Mouse (Mus musculus): ENCODE results near the gene Ip6k2. TPM values are rescaled to one million over a fixed set of nuclear protein-coding genes. Genes with fewer than 3 reads are reported as not detected.

Ip6k2 gene
- polyA plus RNA-seq, 1 experiment, result 145 TPM

DNA sequence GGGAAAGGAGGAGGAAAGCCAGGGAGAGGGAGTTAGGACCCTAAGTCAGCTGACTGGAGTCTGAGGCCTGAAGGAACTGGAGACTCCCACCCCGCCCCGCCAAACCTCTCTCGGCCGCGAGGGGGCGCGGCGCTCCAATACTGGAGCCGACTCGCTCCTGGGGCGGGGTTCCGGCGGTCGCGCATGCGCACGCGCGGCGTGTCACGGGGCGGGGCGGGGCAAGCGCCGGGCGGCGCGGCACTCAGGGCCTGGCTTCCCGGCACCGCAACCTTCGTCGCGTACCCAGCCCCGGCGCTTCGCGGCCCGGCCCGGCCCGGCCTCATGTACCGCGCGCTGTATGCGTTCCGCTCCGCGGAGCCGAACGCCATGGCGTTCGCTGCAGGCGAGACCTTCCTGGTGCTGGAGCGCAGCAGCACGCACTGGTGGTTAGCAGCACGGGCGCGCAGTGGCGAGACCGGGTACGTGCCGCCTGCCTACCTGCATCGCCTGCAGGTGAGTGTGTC lies 24.6 kb downstream of the Ip6k2 start, which contains the start of gene Nckipsd:
Nckipsd (plus strand) TSS at position 206 of the 503 bp plus-strand sequence.
- TF ChIP-seq CTCF (IDR thresholded peaks at IDR 0.05; ENCODE audit: extremely low read depth, insufficient read depth, low read length) (peak; percentile 56), POLR2A (IDR thresholded peaks at IDR 0.05; ENCODE audit: extremely low read depth, insufficient read depth, low read length) (peak; percentile 61; the same call in 1 of the 2 replicates)
- H3K4me3 ChIP-seq (ENCODE audit: insufficient read depth, low read length), result peak within 1 kb of the TSS; percentile 94
- H3K4me1 ChIP-seq (ENCODE audit: control insufficient read depth, insufficient read depth, low read length), result 0 out of 2 replicates have a peak, but pooled peaks cover 3% of the 10 kb centered on the region
- H3K27ac ChIP-seq (ENCODE audit: insufficient read depth, low read length), result peak within 1 kb of the TSS; percentile 54

DNA sequence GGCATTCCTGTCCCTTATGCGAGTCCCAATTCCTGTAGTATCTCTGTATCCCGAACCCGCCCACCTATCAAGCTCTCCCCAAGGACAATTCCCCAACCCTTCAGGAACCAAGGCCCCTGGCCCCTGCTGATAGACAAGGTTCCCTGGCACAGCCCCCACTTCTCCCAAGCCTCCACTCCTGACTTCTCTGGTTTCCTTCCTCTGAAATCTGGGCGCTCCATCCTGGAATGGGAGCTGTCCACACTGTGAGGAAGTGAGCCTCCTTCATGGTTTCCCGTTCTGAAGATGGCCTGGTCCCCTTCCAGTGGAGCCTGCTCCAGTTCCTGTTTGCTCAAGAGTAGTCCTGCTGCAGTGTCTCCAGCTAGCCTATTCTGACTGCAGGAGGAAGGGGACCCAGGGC lies 25.6 kb downstream of the Ip6k2 start:
- peak overlapping the region; percentile 94 for H3K4me3 ChIP-seq (ENCODE audit: insufficient read depth, low read length)
- H3K4me1 ChIP-seq (ENCODE audit: control insufficient read depth, insufficient read depth, low read length), result 0 out of 2 replicates have a peak, but pooled peaks cover 3% of the 10 kb centered on the region
- no peak for TF ChIP-seq CTCF (IDR thresholded peaks at IDR 0.05; ENCODE audit: extremely low read depth, insufficient read depth, low read length)
- TF ChIP-seq POLR2A (IDR thresholded peaks at IDR 0.05; ENCODE audit: extremely low read depth, insufficient read depth, low read length), result no peak
- H3K27ac ChIP-seq (ENCODE audit: insufficient read depth, low read length), result no peak overlapping the region

DNA sequence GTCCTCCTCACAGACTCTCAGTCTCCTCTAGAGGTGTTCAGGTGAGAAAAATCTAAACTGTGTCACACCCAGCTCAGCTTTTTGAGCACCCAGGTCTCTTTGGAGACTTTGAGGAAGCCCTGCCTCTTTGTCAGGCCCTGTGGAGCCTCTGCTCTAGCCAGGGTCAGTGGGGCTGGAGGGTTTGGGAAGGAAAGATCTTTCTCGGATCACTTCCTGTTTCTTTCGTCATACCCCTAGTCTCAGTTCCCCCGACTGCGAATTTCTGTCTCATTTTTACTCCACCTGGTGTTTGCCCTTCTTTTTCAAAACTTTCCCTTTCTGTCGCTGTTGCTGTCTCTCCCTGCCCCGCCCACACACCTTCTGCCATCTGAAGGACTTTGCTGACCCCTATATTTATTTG lies 26.1 kb downstream of the Ip6k2 start:
- H3K4me3 ChIP-seq (ENCODE audit: insufficient read depth, low read length), result peak overlapping the region; percentile 94; the same call in 1 of the 2 replicates
- H3K27ac ChIP-seq (ENCODE audit: insufficient read depth, low read length), result no peak overlapping the region

DNA sequence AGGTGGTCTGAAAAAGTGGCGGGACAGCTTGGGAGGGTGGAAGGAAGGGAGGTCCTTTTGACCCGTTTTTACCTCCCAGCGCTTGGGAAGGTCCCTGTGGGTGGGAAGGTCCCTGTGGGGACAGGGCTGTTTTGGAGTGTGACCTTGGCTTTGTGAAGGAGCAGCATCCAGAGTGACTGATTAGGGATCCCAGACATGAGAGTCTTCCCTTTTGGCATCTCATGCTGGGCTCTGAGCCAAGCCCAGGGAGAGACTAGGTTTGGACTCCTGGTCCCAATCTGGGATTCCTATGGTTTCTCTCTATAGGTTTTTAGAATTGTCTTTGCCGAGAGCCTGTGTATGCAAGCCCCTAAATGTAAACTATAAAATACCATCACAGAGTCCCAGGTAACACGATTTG lies 26.9 kb downstream of the Ip6k2 start:
- TF ChIP-seq POLR2A (IDR thresholded peaks at IDR 0.05; ENCODE audit: extremely low read depth, insufficient read depth, low read length) (no peak), CTCF (IDR thresholded peaks at IDR 0.05; ENCODE audit: extremely low read depth, insufficient read depth, low read length) (no peak)
- 0 out of 2 replicates have a peak, but pooled peaks cover 3% of the 10 kb centered on the region for H3K4me1 ChIP-seq (ENCODE audit: control insufficient read depth, insufficient read depth, low read length)
- no peak overlapping the region for H3K4me3 ChIP-seq (ENCODE audit: insufficient read depth, low read length)
- H3K27ac ChIP-seq (ENCODE audit: insufficient read depth, low read length), result no peak overlapping the region

More for the DNA sequence above, 26.1 kb downstream of the Ip6k2 start:
- H3K4me1 ChIP-seq (ENCODE audit: control insufficient read depth, insufficient read depth, low read length), result 0 out of 2 replicates have a peak, but pooled peaks cover 3% of the 10 kb centered on the region
- TF ChIP-seq POLR2A (IDR thresholded peaks at IDR 0.05; ENCODE audit: extremely low read depth, insufficient read depth, low read length) (no peak), CTCF (IDR thresholded peaks at IDR 0.05; ENCODE audit: extremely low read depth, insufficient read depth, low read length) (no peak)

DNA sequence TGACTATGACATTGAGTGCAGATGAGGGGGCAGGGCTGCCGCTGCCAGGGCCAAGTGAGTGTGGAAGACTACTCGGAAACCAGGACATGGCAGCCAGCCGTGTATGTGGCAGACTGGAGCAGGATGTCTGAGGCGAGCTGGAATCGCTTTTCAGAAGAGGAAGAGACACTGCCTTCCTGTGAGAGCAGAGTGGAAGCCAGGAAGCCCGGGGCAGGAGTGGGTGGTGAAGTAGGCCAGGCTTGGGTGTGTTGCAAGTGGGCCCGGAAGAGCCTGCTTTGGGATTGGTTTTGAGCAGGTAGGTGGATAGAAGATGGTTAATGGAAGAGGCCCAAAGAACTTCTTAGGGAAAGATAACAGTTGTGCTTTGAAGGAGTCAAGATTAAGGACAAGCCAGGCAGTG lies 32.0 kb downstream of the Ip6k2 start:
- no peaks in the 10 kb centered on the region for H3K4me1 ChIP-seq (ENCODE audit: control insufficient read depth, insufficient read depth, low read length)
- TF ChIP-seq CTCF (IDR thresholded peaks at IDR 0.05; ENCODE audit: extremely low read depth, insufficient read depth, low read length) (no peak), POLR2A (IDR thresholded peaks at IDR 0.05; ENCODE audit: extremely low read depth, insufficient read depth, low read length) (no peak)
- H3K27ac ChIP-seq (ENCODE audit: insufficient read depth, low read length), result no peak overlapping the region
- H3K4me3 ChIP-seq (ENCODE audit: insufficient read depth, low read length), result no peak overlapping the region

DNA sequence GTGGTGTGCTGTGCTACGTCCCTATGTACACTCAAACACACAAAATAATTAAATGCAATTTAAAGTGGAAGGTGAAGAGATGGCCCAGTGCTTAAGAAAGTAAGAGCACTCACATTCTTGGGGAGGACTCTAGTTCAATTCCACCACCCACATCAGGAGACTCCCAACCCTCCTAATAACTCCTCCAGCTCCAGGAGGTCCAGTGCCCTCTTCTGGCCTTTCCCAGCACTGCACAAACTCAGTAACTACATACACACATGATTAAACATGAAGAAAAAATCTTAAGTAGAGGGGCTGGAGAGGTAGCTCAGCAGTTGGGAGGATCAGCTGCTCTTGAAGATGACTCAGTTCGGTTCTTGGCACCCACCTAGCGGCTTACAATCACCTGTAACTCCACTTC lies 35.9 kb downstream of the Ip6k2 start:
- Histone ChIP-seq H3K4me3 (ENCODE audit: insufficient read depth, low read length) (no peak overlapping the region), H3K4me1 (ENCODE audit: control insufficient read depth, insufficient read depth, low read length) (no peaks in the 10 kb centered on the region), H3K27ac (ENCODE audit: insufficient read depth, low read length) (no peak overlapping the region)
- TF ChIP-seq POLR2A (IDR thresholded peaks at IDR 0.05; ENCODE audit: extremely low read depth, insufficient read depth, low read length), result no peak
- TF ChIP-seq CTCF (IDR thresholded peaks at IDR 0.05; ENCODE audit: extremely low read depth, insufficient read depth, low read length), result peak; percentile 74

DNA sequence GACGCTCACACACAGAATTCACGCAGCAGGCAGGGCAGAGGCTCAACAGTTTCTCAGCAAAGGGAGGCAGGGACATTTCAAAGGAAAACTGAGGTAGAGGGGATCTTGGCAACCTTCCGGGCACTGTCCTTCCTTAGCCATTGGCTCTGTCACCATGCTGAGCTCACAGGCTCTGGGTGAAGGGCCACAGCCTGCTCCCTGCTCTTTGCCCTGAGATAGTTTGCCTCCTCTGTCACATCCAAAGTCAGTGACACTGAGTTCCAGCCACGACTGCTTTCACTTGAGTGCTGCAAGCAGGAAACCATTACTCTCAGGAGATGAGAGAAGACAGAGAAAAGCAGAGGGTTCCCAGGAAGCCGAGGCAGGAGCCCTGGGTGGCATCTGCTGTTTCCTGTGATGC lies 36.5 kb downstream of the Ip6k2 start:
- Histone ChIP-seq H3K4me1 (ENCODE audit: control insufficient read depth, insufficient read depth, low read length) (no peaks in the 10 kb centered on the region), H3K4me3 (ENCODE audit: insufficient read depth, low read length) (no peak overlapping the region), H3K27ac (ENCODE audit: insufficient read depth, low read length) (no peak overlapping the region)
- no peak for TF ChIP-seq CTCF (IDR thresholded peaks at IDR 0.05; ENCODE audit: extremely low read depth, insufficient read depth, low read length)
- TF ChIP-seq POLR2A (IDR thresholded peaks at IDR 0.05; ENCODE audit: extremely low read depth, insufficient read depth, low read length), result no peak

DNA sequence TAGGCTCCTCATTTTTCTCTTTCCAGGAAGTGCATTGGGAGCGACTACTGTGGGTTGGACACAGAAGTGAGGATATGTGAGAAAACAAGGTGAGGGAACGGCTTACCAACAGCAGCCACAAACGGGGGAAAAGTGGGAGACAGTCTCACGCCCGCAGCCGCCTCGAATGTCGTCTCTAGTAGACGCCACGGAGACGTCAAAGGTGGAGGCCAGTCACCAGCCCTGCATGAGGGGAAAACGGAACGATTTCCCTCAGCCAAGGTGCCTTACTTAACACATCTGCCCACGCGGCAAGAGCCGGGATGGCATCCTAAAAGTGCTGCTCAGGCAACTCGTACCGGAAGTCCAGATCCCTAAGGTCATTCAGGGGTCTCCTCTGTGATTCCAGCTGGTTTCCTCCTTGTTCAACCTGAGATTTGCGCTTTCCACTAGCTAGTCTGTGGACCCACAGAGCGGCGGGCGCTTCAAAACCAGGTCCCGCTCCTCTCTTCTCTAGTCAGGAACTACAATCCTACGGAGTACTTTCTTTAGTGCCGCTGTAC lies 40.6 kb downstream of the Ip6k2 start:
- TF ChIP-seq CTCF (IDR thresholded peaks at IDR 0.05; ENCODE audit: extremely low read depth, insufficient read depth, low read length) (no peak), POLR2A (IDR thresholded peaks at IDR 0.05; ENCODE audit: extremely low read depth, insufficient read depth, low read length) (no peak)
- H3K27ac ChIP-seq (ENCODE audit: insufficient read depth, low read length), result no peak overlapping the region
- peak overlapping the region; percentile 62 for H3K4me3 ChIP-seq (ENCODE audit: insufficient read depth, low read length)
- no peaks in the 10 kb centered on the region; the same call in 1 of the 2 replicates for H3K4me1 ChIP-seq (ENCODE audit: control insufficient read depth, insufficient read depth, low read length)

DNA sequence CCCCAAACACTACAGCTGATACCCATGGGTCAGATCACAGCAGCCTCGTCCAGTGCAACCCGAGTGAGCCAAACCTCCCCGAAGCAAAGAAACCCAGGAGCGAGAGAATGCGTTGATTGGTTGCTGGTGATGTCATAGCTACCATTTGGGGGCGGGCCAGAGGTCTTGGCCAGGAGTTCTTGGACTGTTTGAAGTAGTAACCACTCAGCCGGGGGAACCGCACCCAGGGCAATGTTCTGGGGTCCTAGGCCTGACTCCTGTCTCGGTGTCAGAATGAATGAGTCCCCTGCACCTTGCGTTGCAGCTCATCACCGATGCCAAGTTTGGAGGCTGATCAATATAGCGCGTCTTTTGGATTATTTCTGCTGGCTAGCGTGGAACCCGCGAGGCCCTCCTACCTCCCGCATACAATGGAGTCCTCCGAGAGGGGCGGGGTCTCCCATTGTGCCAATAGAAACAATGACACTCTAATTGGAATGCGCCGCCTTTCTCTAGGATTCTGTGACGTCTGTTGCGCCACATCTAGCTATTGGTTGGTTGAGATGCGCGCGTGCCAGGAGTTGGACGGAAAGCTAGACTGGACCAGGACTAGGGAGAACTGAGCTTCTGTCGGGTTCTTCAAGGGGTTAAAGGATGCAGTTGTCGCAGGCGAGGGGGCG lies 41.3 kb downstream of the Ip6k2 start:
- TF ChIP-seq POLR2A (IDR thresholded peaks at IDR 0.05; ENCODE audit: extremely low read depth, insufficient read depth, low read length) (peak; percentile 65; the same call in 1 of the 2 replicates), CTCF (IDR thresholded peaks at IDR 0.05; ENCODE audit: extremely low read depth, insufficient read depth, low read length) (no peak)
- Histone ChIP-seq H3K4me1 (ENCODE audit: control insufficient read depth, insufficient read depth, low read length) (no peaks in the 10 kb centered on the region; the same call in 1 of the 2 replicates), H3K4me3 (ENCODE audit: insufficient read depth, low read length) (peak overlapping the region; percentile 62), H3K27ac (ENCODE audit: insufficient read depth, low read length) (no peak overlapping the region)

All from cortical plate, adult 2 months (tissue).